Mouse (Mus musculus) megakaryocyte progenitor cell, adult 5-6 weeks (primary cell): Measurements from ENCODE around the gene Smim26. TPM values are rescaled to one million over a fixed set of nuclear protein-coding genes. Genes with fewer than 3 reads are reported as not detected.

Experiments
- ATAC-seq: replicated peaks from 2 replicates; pipeline ENCODE4 v1.8.0; 2016; ENCODE audit warnings: mild to moderate bottlenecking, moderate TSS enrichment, inconsistent platforms; ENCODE audit not compliant: poor library complexity
- total RNA-seq, 2 experiments: library from RNA; stranded (forward) in 1 of 2; stranded (reverse) in 1 of 2; fragments of 157-497, 149-512 nt in 1 of 2; fragments of 200-1000 nt in 1 of 2; gene quantifications; 2 replicates each; pipeline versions ENCODE4 v1.2.3 to v1.2.4; 2015 to 2017

Smim26 gene
- total RNA-seq, 2 experiments from 2014 or later: 27.0 to 30.1 TPM

GRCm38 (mm10) chr2:144635644-144636320 lies 41.9 kb downstream of the Smim26 start:
- peak; percentile 89 for ATAC-seq

GRCm38 (mm10) chr2:144637204-144637603 lies 43.4 kb downstream of the Smim26 start:
- ATAC-seq: no peak

GRCm38 (mm10) chr2:144637671-144638395 lies 44.0 kb downstream of the Smim26 start:
- no peak for ATAC-seq

- no peak for ATAC-seq
Observed at GRCm38 (mm10) chr2:144638719-144639118, 44.9 kb downstream of the Smim26 start.

GRCm38 (mm10) chr2:144640101-144640500 lies 46.2 kb downstream of the Smim26 start:
- no peak for ATAC-seq

- ATAC-seq: peak; percentile 91
Observed at GRCm38 (mm10) chr2:144641991-144642390, 48.1 kb downstream of the Smim26 start.

Other genes starting within 250 kb of the Smim26 start
- 44.7 and 63.4 TPM in 2 replicates for gene Kat14, start 225.1 kb upstream of the Smim26 start, total RNA-seq (2015)
- gene Kat14, start 225.1 kb upstream of the Smim26 start, total RNA-seq (2017): 34.4 and 38.1 TPM in 2 replicates
- gene Pet117, start 225.1 kb upstream of the Smim26 start, total RNA-seq (2015): not detected in 2 replicates
- 12.3 TPM in 1 of 2 replicates, not detected in the other for gene Pet117, start 225.1 kb upstream of the Smim26 start, total RNA-seq (2017)
- not detected in 2 replicates for gene Dzank1, start 66.6 kb upstream of the Smim26 start, total RNA-seq (2015)
- gene Dzank1, start 66.6 kb upstream of the Smim26 start, total RNA-seq (2017): 0.03 TPM in 1 of 2 replicates, not detected in the other
- 17.9 and 18.9 TPM in 2 replicates for gene Polr3f, start 66.3 kb upstream of the Smim26 start, total RNA-seq (2015)
- 19.9 and 29.1 TPM in 2 replicates for gene Polr3f, start 66.3 kb upstream of the Smim26 start, total RNA-seq (2017)
- 12.9 and 17.9 TPM in 2 replicates for gene Rbbp9, start 43.2 kb upstream of the Smim26 start, total RNA-seq (2015)
- gene Rbbp9, start 43.2 kb upstream of the Smim26 start, total RNA-seq (2017): 8.7 and 13.1 TPM in 2 replicates
- gene Sec23b, start 37.8 kb upstream of the Smim26 start, total RNA-seq (2015): 53.3 and 66.8 TPM in 2 replicates
- gene Sec23b, start 37.8 kb upstream of the Smim26 start, total RNA-seq (2017): 118 and 125 TPM in 2 replicates
- 29.5 and 34.1 TPM in 2 replicates for gene Dtd1, start 5.8 kb downstream of the Smim26 start, total RNA-seq (2015)
- gene Dtd1, start 5.8 kb downstream of the Smim26 start, total RNA-seq (2017): 59.8 and 63.1 TPM in 2 replicates
- gene Scp2d1, start 229.6 kb downstream of the Smim26 start, total RNA-seq (2015): not detected in 2 replicates
- gene Scp2d1, start 229.6 kb downstream of the Smim26 start, total RNA-seq (2017): not detected in 2 replicates